Mouse (Mus musculus) megakaryocyte, embryonic 14.5 days (primary cell): ENCODE data around the gene Lrrc29. TPM values are rescaled to one million over a fixed set of nuclear protein-coding genes. Genes with fewer than 3 reads are reported as not detected.

Experiments
- H3K27me3 ChIP-seq: replicated peaks from 2 replicates; pipeline ENCODE3; 2012; ENCODE audit warnings: inconsistent platforms
- H3K36me3 ChIP-seq: replicated peaks from 2 replicates; pipeline ENCODE3; 2012; ENCODE audit warnings: low read length, inconsistent platforms, mixed read lengths
- H3K4me1 ChIP-seq: 2 replicates; pipeline ENCODE4 v1.6.1; 2012; ENCODE audit warnings: inconsistent platforms
- H3K4me3 ChIP-seq: replicated peaks from 2 replicates; pipeline ENCODE3; 2012; ENCODE audit warnings: moderate library complexity, mild to moderate bottlenecking, inconsistent platforms
- H3K9me3 ChIP-seq: 2 replicates; pipeline ENCODE4 v1.6.1; 2012; ENCODE audit warnings: inconsistent platforms
- FLI1 ChIP-seq: IDR thresholded peaks from 2 replicates; pipeline ENCODE4 v1.6.1; 2012; ENCODE audit warnings: low read length, inconsistent platforms, mixed read lengths
- GATA1 ChIP-seq: IDR thresholded peaks from 3 replicates; pipeline ENCODE4 v1.6.1; 2012; ENCODE audit warnings: mixed read lengths, low read length, inconsistent platforms, borderline replicate concordance
- polyA plus RNA-seq: library from polyadenylated mRNA; stranded (reverse); fragments of >175 nt; gene quantifications from 2 replicates; pipeline ENCODE4 v1.2.3, GENCODE M21; 2012; ENCODE audit warnings: low replicate concordance; ENCODE audit not compliant: insufficient read depth

The Lrrc29 gene
- polyA plus RNA-seq, 1 experiment: 13.0 TPM

DNA sequence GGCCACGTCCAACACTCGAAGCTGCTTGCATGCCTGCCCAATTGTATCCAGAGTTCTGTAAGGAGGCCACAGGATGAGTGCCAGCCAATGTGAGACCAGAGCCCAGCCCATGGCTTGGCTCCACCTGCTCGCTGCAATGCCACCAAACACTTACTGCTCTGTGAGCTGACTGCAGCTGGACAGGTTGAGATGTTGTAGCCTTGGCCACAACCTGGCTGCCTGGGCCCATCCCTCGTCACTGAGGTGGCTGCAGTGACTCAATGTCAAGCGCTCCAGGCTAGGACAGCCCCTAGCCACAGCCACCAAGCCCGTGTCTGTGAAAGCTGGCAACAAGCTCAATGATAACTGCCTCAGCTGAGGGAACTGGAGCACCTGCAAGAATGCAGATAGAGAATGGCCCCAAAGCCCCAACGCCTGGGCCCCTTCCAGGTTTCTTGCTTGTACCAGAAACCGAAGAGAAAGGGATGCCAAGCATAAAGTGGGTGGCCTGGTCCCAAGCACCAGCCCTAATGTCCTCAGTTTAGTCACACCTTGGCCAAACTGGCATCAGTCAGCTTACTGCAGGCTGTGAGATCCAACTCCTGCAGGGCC, 13.1 kb downstream of the Lrrc29 start:
- peaks cover 95% of the 10 kb centered on the region for H3K4me1 ChIP-seq
- H3K9me3 ChIP-seq: no peaks in the 10 kb centered on the region
- H3K27me3 ChIP-seq: no peaks in the 10 kb centered on the region
- TF ChIP-seq GATA1: no peak
- no peak for TF ChIP-seq FLI1
- peak overlapping the region; percentile 59 for H3K4me3 ChIP-seq
- H3K36me3 ChIP-seq: peaks cover 99% of the 10 kb centered on the region

DNA sequence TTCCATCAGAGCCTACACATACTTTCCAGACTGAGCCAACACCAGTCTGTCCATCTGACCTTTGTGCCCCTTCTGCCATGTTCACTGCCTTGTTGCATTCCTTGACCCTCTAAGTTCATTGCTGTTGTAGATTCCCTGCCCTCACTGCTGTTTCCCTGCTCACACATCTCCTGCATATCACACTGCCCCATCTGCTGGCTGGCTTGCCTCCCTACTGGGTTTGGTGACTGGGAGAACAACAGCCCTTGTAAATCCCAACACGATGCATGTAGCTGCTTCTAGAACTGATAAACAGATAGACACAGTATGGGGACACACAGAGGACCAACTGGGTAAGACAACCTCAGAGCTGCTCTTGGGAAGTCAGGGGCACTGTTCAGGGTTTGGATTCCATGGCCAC, 14.4 kb downstream of the Lrrc29 start:
- Histone ChIP-seq H3K4me1 (peaks cover 95% of the 10 kb centered on the region), H3K9me3 (no peaks in the 10 kb centered on the region), H3K4me3 (peak overlapping the region; percentile 9), H3K27me3 (no peaks in the 10 kb centered on the region), H3K36me3 (peaks cover 99% of the 10 kb centered on the region)
- TF ChIP-seq FLI1 (no peak), GATA1 (no peak)

DNA sequence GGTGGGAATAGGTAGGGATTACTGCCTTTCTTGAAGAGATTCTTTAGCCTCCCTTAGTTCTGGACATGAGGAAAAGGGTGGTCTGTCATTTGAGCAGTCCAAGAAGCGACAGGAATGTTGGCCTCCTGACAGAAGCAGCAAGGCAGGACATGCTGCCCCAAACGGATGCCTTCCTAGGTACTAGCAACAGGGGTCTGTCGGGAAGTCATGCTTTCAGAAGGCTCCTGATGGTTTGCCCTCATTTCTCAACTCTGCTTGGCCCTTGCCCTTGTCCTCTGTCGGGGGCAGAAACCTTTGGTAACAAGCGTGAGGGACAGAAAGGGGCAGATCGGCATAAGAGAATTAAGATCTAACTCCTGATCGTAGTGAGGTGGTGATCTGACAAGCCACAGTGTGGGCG, 16.0 kb downstream of the Lrrc29 start:
- Histone ChIP-seq H3K9me3 (no peaks in the 10 kb centered on the region), H3K36me3 (peaks cover 94% of the 10 kb centered on the region), H3K4me1 (peaks cover 95% of the 10 kb centered on the region), H3K4me3 (no peak overlapping the region), H3K27me3 (no peaks in the 10 kb centered on the region)
- TF ChIP-seq FLI1: no peak
- no peak for TF ChIP-seq GATA1

DNA sequence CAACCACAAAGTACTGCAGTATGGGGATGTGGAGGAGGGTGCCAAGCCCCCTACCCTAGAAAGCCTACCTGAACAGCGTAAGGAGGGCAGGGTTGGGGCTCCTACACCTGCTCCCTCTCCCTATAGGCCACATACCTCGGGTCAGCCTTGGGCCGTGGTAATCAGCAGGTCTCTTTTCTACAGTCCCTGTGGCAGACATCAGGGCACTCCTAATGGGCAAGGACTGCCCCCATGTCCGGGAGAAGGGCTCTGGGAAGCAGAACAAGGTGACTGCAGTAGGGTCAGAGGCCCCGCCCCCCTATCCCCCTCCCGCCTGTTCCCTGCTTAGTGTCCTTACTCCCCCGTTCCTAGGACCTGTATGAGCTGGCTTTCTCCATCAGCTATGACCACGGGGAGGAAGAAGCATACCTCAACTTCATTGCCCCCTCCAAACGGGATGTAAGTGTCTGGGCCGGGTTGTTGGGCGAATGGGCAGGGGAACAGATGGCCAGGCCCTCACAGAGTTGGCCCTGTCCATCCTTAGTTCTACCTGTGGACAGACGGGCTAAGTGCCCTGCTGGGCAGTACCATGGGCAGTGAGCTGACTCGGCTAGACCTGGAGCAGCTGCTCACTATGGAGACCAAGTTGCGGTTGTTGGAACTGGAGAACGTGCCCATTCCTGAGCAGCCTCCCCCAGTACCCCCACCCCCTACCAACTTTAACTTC, 16.8 kb downstream of the Lrrc29 start:
- Histone ChIP-seq H3K4me1 (peaks cover 95% of the 10 kb centered on the region), H3K27me3 (no peaks in the 10 kb centered on the region), H3K4me3 (no peak overlapping the region), H3K9me3 (no peaks in the 10 kb centered on the region), H3K36me3 (peaks cover 93% of the 10 kb centered on the region)
- no peak for TF ChIP-seq FLI1

DNA sequence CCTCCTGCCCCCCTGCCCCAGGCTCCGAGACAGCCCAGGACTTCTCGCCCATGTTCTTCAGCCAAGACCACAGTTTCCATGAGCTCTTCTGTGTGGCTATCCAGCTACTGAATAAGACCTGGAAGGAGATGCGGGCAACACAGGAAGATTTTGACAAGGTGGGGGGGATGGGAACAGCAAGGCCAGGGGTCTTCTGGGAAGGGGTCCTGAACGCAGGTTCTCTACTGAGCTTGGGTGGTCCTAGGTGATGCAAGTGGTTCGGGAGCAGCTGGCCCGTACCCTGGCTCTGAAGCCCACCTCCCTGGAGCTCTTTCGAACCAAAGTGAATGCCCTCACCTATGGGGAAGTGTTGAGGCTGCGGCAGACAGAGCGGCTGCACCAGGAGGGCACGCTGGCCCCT, 17.6 kb downstream of the Lrrc29 start:
- Histone ChIP-seq H3K4me3 (no peak overlapping the region), H3K36me3 (peaks cover 93% of the 10 kb centered on the region), H3K4me1 (peaks cover 95% of the 10 kb centered on the region), H3K9me3 (no peaks in the 10 kb centered on the region), H3K27me3 (no peaks in the 10 kb centered on the region)
- TF ChIP-seq FLI1 (no peak), GATA1 (no peak)

DNA sequence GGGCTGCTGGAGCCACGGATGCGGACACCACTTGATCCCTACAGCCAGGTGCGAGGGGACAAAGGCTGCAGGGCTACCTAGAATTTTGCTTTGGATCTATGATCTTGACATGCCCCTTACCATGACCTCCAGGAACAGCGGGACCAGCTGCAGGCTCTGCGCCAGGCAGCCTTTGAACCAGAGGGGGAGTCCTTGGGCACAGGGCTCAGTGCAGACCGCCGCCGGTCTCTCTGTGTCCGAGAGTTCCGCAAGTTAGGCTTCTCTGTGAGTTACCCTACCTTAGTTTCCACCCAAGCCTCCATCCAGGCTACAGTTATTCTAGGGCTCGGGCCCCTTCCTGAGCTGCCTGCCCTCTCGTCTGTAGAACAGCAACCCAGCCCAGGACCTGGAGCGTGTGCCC, 18.4 kb downstream of the Lrrc29 start:
- no peak for TF ChIP-seq FLI1
- TF ChIP-seq GATA1: no peak
- Histone ChIP-seq H3K27me3 (no peaks in the 10 kb centered on the region), H3K36me3 (peaks cover 92% of the 10 kb centered on the region), H3K9me3 (no peaks in the 10 kb centered on the region), H3K4me3 (no peak overlapping the region), H3K4me1 (peaks cover 95% of the 10 kb centered on the region)

DNA sequence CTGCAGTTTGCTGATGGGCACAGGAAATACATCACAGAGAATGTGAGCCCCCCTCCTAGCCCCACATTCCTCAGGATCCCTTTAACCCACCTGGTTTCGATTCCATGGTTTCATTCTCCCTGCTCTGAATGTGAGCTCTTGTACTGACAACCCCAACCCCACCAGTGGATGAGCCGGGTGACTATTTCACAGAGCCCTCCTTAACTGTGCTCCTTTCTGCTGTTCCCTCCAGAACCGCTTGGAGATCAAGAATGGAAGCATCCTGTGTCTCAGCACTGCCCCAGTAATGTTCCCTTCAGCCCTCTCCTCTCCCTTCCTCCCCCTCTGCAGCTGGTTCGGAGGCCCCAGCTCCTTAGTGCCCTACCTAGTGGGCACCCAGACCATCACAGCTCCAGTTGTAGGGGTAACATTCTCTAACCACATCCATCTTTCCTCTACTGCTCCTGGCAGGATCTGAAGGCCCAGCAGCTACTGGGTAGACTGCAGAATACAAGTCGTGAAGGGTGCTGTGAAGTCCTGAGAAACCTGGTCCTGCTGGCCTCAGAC, 19.9 kb downstream of the Lrrc29 start:
- Histone ChIP-seq H3K27me3 (no peaks in the 10 kb centered on the region), H3K4me3 (peak overlapping the region; percentile 10), H3K4me1 (peaks cover 97% of the 10 kb centered on the region), H3K9me3 (no peaks in the 10 kb centered on the region), H3K36me3 (peaks cover 91% of the 10 kb centered on the region)
- TF ChIP-seq GATA1 (no peak), FLI1 (no peak)

DNA sequence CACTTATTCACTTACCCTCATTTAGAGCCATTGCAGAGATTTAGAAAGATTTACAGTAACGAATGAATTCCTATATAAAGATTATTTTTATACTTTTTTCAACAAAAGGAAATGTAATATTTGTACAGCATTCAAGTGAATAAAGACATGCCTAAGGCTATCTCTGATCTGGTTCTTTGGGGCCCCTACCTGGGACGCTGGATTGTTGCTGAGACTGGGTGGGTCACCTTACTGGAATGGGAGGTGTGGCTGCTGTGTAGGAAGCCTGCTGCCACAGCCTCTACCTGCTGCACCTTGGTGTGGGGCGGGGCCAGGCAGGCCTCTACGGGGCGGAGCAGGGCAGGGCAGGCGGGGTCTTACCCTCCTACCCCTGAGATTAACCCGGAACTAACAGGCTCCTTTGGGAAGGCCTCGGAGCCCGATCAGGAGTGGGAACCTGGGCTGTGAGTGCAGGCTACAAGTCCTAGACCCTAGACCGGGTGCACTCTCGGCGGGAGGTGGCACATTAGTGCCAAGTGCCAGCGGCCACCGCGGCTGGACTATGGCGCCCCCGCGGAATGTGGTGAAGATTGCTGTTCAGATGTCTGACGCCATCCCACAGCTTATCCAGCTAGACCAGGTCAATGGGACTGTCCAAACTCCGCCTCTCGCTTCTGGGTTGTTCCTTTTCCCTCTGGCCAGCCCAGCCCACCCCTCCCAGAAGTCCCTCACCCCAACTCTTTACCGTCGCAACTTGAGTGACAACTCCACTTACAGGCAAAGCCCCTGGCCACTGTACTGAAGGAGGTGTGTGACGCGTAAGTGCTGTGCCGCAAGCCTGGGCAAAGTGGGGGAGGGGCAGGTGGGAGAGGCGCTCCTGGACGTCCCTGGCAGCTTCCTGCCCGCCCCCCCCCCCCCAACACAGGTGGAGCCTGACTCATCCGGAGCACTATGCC, 20.6 kb downstream of the Lrrc29 start, which contains the start of gene Elmo3:
Gene Elmo3, plus strand, starts transcription at position 391 of the 935 bp plus-strand sequence.
- Histone ChIP-seq H3K4me1 (peaks cover 100% of the 10 kb centered on the region), H3K36me3 (peaks cover 92% of the 10 kb centered on the region), H3K4me3 (peak within 1 kb of the TSS; percentile 79), H3K9me3 (no peaks in the 10 kb centered on the region), H3K27me3 (no peaks in the 10 kb centered on the region)
- TF ChIP-seq FLI1: no peak
- no peak for TF ChIP-seq GATA1

DNA sequence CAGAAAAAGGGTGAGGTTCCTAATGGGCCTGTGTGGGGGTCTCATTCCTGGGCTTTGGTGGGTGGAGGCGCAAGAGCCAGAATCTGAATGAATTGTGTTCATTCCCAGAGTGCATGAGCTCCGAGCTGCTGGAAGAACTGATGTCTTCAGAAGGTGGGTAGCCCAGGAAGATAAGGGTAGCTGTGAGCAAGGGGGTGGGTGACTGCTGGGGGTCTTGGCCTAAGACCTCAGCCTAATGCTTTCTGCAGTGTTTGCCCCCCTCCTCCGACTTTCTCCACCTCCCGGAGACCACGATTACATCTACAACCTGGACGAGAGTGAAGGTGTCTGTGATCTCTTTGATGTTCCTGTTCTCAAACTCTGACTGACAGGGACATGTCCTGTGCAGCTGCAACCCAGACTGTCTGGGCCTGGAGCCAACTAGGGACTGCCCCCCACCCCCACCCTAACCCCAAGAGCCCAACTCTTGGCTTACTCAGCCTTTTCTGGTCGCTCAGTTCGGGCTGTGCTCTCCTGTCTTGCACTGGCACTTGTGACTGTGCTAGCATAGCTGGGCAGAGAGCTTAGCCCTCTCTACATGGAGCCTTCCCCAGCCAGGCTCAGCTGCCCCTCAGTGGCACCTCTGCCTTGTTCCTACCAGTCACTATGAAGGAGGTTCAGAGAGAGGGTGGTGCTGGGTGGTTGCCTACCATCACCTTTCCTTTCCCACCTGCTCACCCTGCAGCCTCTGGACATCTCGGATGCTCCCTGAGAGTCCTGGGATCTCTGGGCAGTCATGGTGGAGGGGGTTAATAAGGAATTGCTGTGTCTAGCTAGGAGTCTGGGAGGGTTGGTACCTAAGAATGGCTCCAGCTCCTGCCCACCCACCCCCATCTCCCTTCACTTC, 21.5 kb downstream of the Lrrc29 start:
- Histone ChIP-seq H3K9me3 (no peaks in the 10 kb centered on the region), H3K4me1 (peaks cover 100% of the 10 kb centered on the region), H3K36me3 (peaks cover 92% of the 10 kb centered on the region), H3K4me3 (peak overlapping the region; percentile 79), H3K27me3 (no peaks in the 10 kb centered on the region)
- no peak for TF ChIP-seq FLI1
- no peak for TF ChIP-seq GATA1
